Mouse (Mus musculus): Measurements from ENCODE around the gene Cnppd1. TPM values are rescaled to one million over a fixed set of nuclear protein-coding genes. Genes with fewer than 3 reads are reported as not detected.

Cnppd1 gene
- total and polyA plus RNA-seq, 2 experiments = 26.4 to 44.3 TPM

DNA sequence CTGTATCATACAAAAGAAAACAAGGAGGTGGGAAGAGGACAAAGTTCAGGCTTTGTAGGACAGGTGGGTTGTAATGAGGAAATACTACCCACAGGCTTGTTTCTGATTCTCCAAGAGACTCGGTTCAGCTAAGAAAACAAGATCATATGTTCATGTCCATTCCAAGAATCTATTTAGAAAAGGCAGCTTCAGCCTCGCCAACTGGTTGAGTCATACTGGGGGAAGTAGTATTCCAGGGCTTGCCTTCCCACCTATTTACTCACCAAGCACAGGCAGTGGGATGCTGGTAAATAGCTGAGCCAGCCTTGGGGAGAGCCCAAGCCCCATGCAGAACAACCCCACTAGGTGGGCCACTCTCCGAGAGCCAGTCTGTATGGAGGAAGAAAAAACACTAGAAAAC is 13.9 kb downstream of the Cnppd1 start:
- no peak for TF ChIP-seq CTCF (IDR thresholded peaks at IDR 0.05; ENCODE audit: low read depth, low read length)
- WGBS = 76% methylated on average over 3 of the region's 3 CpGs
- H3K27ac ChIP-seq (replicated peaks; ENCODE audit: insufficient read depth, low read depth, low read length) = no peak overlapping the region
- H3K36me3 ChIP-seq (ENCODE audit: control insufficient read depth, insufficient read depth, low read length) = no peaks in the 10 kb centered on the region
- peaks cover 10% of the 10 kb centered on the region for H3K4me1 ChIP-seq (ENCODE audit: control insufficient read depth, insufficient read depth, low read length)
- H3K79me2 ChIP-seq (ENCODE audit: control insufficient read depth, insufficient read depth, low read length) = no peaks in the 10 kb centered on the region
- H3K4me3 ChIP-seq (ENCODE audit: insufficient read depth, low read depth, low read length) = no peak overlapping the region
- H3K27me3 ChIP-seq (ENCODE audit: control insufficient read depth, insufficient read depth, low read length) = no peaks in the 10 kb centered on the region
- no peak for DNase-seq (ENCODE audit: extremely low read depth, low read depth, low spot score)
- H3K9ac ChIP-seq (ENCODE audit: low read depth, low read length) = no peak overlapping the region

DNA sequence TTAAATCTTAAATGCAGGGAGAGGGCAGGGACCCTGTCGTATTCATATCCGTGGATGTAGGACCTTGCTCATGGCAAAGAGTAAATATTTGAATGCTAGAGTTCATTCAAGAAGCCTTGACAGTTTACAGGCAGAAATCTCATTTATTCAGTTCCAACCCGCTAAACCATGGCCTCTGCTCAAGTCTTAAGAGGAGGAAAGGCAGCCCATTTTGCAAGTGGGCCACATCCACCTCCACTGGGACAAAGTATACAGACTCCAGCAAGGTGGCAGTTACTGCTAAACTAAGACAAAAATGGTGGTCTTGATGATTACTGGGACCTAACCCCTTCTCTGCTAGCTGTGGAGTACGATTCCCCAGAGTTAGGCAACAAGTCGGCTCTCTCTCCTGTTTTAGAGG is 17.1 kb downstream of the Cnppd1 start:
- Histone ChIP-seq H3K9ac (ENCODE audit: low read depth, low read length) (peak overlapping the region; percentile 47), H3K4me1 (ENCODE audit: control insufficient read depth, insufficient read depth, low read length) (peaks cover 16% of the 10 kb centered on the region), H3K4me3 (ENCODE audit: insufficient read depth, low read depth, low read length) (peak overlapping the region; percentile 91), H3K79me2 (ENCODE audit: control insufficient read depth, insufficient read depth, low read length) (no peaks in the 10 kb centered on the region), H3K36me3 (ENCODE audit: control insufficient read depth, insufficient read depth, low read length) (no peaks in the 10 kb centered on the region), H3K27me3 (ENCODE audit: control insufficient read depth, insufficient read depth, low read length) (no peaks in the 10 kb centered on the region), H3K27ac (replicated peaks; ENCODE audit: insufficient read depth, low read depth, low read length) (peak overlapping the region; percentile 94)
- 19% methylated on average over 5 of the region's 5 CpGs for WGBS
- TF ChIP-seq POLR2A (IDR thresholded peaks at IDR 0.05; ENCODE audit: extremely low read depth, insufficient read depth, low read length) (no peak), CTCF (IDR thresholded peaks at IDR 0.05; ENCODE audit: low read depth, low read length) (no peak)
- DNase-seq (ENCODE audit: extremely low read depth, low read depth, low spot score) = no peak

DNA sequence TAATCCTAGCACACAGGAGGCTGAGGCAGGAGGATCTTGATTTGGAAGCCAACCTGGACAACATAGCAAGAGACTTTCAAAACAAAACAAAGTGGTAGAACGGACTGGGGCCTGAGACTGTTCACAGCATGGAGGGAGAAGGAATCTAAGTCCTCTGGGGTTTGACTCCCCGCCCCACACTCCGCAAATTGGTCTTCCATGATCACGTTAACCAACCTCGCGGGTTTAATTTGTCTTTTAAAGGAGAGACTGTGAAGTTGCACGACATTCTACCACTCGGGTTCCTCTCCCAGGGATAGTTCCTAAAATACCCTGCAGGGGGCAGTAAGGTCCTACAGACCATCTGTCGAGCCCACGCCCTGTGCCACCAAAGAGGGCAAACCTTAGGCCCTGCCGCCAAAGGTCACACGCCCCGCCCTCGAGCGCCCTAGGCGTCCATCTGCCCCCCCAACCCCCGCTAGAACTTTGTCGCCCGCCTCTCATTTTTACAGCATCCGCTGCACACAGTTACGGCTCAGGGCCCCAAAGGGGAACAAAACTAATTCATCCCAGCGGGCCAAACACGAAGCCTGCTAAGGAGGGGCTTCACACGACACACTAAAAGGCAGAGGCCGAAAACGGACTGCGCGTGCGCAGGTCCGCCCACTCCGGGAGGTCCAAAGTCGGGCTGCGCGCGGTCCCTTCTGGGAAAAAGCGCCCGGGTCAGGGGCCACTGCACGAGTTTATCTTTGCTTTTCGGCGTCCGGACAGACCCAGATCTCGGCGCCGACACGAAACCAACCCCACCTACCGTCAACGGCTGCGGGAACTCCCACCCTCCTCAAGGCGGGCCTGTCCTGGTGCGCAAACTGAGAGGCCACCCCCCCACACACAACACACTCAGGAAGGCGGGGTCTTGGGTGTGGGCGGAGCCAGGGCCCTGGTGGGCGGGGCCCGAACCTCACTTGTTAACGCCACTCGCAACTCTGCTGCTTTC is 17.9 kb downstream of the Cnppd1 start, which contains the start of gene Nhej1:
Gene Nhej1 (minus strand): TSS at position 855 of the 976 bp plus-strand sequence.
- Histone ChIP-seq H3K27ac (replicated peaks; ENCODE audit: insufficient read depth, low read depth, low read length) (peak within 1 kb of the TSS; percentile 94), H3K27me3 (ENCODE audit: control insufficient read depth, insufficient read depth, low read length) (no peaks in the 10 kb centered on the region), H3K79me2 (ENCODE audit: control insufficient read depth, insufficient read depth, low read length) (no peaks in the 10 kb centered on the region), H3K4me3 (ENCODE audit: insufficient read depth, low read depth, low read length) (peak within 1 kb of the TSS; percentile 91), H3K4me1 (ENCODE audit: control insufficient read depth, insufficient read depth, low read length) (peaks cover 16% of the 10 kb centered on the region), H3K36me3 (ENCODE audit: control insufficient read depth, insufficient read depth, low read length) (no peaks in the 10 kb centered on the region), H3K9ac (ENCODE audit: low read depth, low read length) (peak within 1 kb of the TSS; percentile 94)
- DNase-seq (ENCODE audit: extremely low read depth, low read depth, low spot score) = peak; percentile 85
- WGBS = 1% methylated on average over 56 of the region's 56 CpGs
- peak; percentile 53; the same call in 1 of the 2 replicates for TF ChIP-seq POLR2A (IDR thresholded peaks at IDR 0.05; ENCODE audit: extremely low read depth, insufficient read depth, low read length)
- peak; percentile 86 for TF ChIP-seq CTCF (IDR thresholded peaks at IDR 0.05; ENCODE audit: low read depth, low read length)

DNA sequence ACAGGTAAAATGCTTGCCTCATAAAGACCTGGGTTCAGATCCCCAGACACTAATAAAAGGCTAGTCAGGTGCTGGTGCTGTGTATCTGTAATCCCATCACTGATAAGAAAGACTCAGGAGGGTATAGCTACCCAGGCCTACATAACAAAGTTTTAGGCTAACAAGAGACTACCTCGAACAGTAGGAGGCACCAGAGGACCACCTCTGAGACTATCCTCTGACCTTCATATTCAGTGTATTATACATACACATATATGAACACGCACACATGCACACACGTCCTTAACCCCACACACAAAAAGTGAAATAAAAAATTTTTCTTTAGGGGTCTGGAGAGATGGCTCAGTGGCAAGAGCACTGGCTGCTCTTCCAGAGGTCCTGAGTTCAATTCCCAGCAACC is 20.3 kb downstream of the Cnppd1 start:
- H3K27ac ChIP-seq (replicated peaks; ENCODE audit: insufficient read depth, low read depth, low read length) = 0 out of 2 replicates have a peak overlapping the region, but pooled peaks have one; percentile 32
- 86% methylated on average over 3 of the region's 3 CpGs for WGBS
- no peak overlapping the region for H3K9ac ChIP-seq (ENCODE audit: low read depth, low read length)
- no peaks in the 10 kb centered on the region for H3K27me3 ChIP-seq (ENCODE audit: control insufficient read depth, insufficient read depth, low read length)
- TF ChIP-seq CTCF (IDR thresholded peaks at IDR 0.05; ENCODE audit: low read depth, low read length) (no peak), POLR2A (IDR thresholded peaks at IDR 0.05; ENCODE audit: extremely low read depth, insufficient read depth, low read length) (no peak)
- no peak overlapping the region for H3K4me3 ChIP-seq (ENCODE audit: insufficient read depth, low read depth, low read length)
- no peak for DNase-seq (ENCODE audit: extremely low read depth, low read depth, low spot score)
- H3K79me2 ChIP-seq (ENCODE audit: control insufficient read depth, insufficient read depth, low read length) = no peaks in the 10 kb centered on the region
- peaks cover 16% of the 10 kb centered on the region for H3K4me1 ChIP-seq (ENCODE audit: control insufficient read depth, insufficient read depth, low read length)
- H3K36me3 ChIP-seq (ENCODE audit: control insufficient read depth, insufficient read depth, low read length) = no peaks in the 10 kb centered on the region

Other genes starting within 250 kb of the Cnppd1 start
- gene Cryba2, start 249.6 kb downstream of the Cnppd1 start, total RNA-seq (2014; rRNA removed) = not detected in 2 replicates
- not detected in 2 replicates for gene Cryba2, start 249.6 kb downstream of the Cnppd1 start, polyA plus RNA-seq (2012; rRNA removed)
- not detected in 2 replicates for gene Cfap65, start 207.1 kb downstream of the Cnppd1 start, total RNA-seq (2014; rRNA removed)
- gene Cfap65, start 207.1 kb downstream of the Cnppd1 start, polyA plus RNA-seq (2012; rRNA removed) = not detected in 2 replicates
- gene Ihh, start 191.0 kb downstream of the Cnppd1 start, total RNA-seq (2014; rRNA removed) = 0.55 and 0.87 TPM in 2 replicates
- 1.4 and 3.5 TPM in 2 replicates for gene Ihh, start 191.0 kb downstream of the Cnppd1 start, polyA plus RNA-seq (2012; rRNA removed)
- gene Nhej1, start 17.5 kb downstream of the Cnppd1 start, total RNA-seq (2014; rRNA removed) = 1.1 and 1.9 TPM in 2 replicates
- 1.6 and 2.2 TPM in 2 replicates for gene Nhej1, start 17.5 kb downstream of the Cnppd1 start, polyA plus RNA-seq (2012; rRNA removed)
- 0.20 TPM in 1 of 2 replicates, not detected in the other for gene Slc23a3, start 8.8 kb downstream of the Cnppd1 start, total RNA-seq (2014; rRNA removed)
- 0.10 and 0.15 TPM in 2 replicates for gene Slc23a3, start 8.8 kb downstream of the Cnppd1 start, polyA plus RNA-seq (2012; rRNA removed)
- 77.6 and 103 TPM in 2 replicates for gene Retreg2, start 67 bp upstream of the Cnppd1 start, total RNA-seq (2014; rRNA removed)
- 284 and 310 TPM in 2 replicates for gene Retreg2, start 67 bp upstream of the Cnppd1 start, polyA plus RNA-seq (2012; rRNA removed)
- 30.5 and 32.4 TPM in 2 replicates for gene Zfand2b, start 25.9 kb upstream of the Cnppd1 start, total RNA-seq (2014; rRNA removed)
- gene Zfand2b, start 25.9 kb upstream of the Cnppd1 start, polyA plus RNA-seq (2012; rRNA removed) = 79.7 and 81.4 TPM in 2 replicates
- 56.1 and 66.6 TPM in 2 replicates for gene Abcb6, start 37.7 kb upstream of the Cnppd1 start, total RNA-seq (2014; rRNA removed)
- 88.7 and 106 TPM in 2 replicates for gene Abcb6, start 37.7 kb upstream of the Cnppd1 start, polyA plus RNA-seq (2012; rRNA removed)
- 17.7 and 19.5 TPM in 2 replicates for gene Ankzf1, start 49.4 kb upstream of the Cnppd1 start, total RNA-seq (2014; rRNA removed)
- 12.5 and 16.6 TPM in 2 replicates for gene Ankzf1, start 49.4 kb upstream of the Cnppd1 start, polyA plus RNA-seq (2012; rRNA removed)
- gene Atg9a, start 49.5 kb upstream of the Cnppd1 start, total RNA-seq (2014; rRNA removed) = 23.5 and 35.8 TPM in 2 replicates
- 75.0 and 75.4 TPM in 2 replicates for gene Atg9a, start 49.5 kb upstream of the Cnppd1 start, polyA plus RNA-seq (2012; rRNA removed)
- gene Glb1l, start 68.1 kb upstream of the Cnppd1 start, total RNA-seq (2014; rRNA removed) = 3.7 and 4.8 TPM in 2 replicates
- gene Glb1l, start 68.1 kb upstream of the Cnppd1 start, polyA plus RNA-seq (2012; rRNA removed) = 2.1 and 2.5 TPM in 2 replicates
- gene Stk16, start 68.1 kb upstream of the Cnppd1 start, total RNA-seq (2014; rRNA removed) = 57.3 and 63.5 TPM in 2 replicates
- 190 and 221 TPM in 2 replicates for gene Stk16, start 68.1 kb upstream of the Cnppd1 start, polyA plus RNA-seq (2012; rRNA removed)
- gene Tuba4a, start 77.2 kb upstream of the Cnppd1 start, total RNA-seq (2014; rRNA removed) = 80.9 and 117 TPM in 2 replicates
- 242 and 267 TPM in 2 replicates for gene Tuba4a, start 77.2 kb upstream of the Cnppd1 start, polyA plus RNA-seq (2012; rRNA removed)
- not detected in 2 replicates for gene A630095N17Rik, start 89.4 kb upstream of the Cnppd1 start, total RNA-seq (2014; rRNA removed)
- not detected in 2 replicates for gene A630095N17Rik, start 89.4 kb upstream of the Cnppd1 start, polyA plus RNA-seq (2012; rRNA removed)
- 25.4 and 30.3 TPM in 2 replicates for gene Dnajb2, start 93.7 kb upstream of the Cnppd1 start, total RNA-seq (2014; rRNA removed)
- gene Dnajb2, start 93.7 kb upstream of the Cnppd1 start, polyA plus RNA-seq (2012; rRNA removed) = 55.9 and 60.4 TPM in 2 replicates
- under 0.01 and 0.13 TPM in 2 replicates for gene Ptprn, start 121.8 kb upstream of the Cnppd1 start, total RNA-seq (2014; rRNA removed)
- gene Ptprn, start 121.8 kb upstream of the Cnppd1 start, polyA plus RNA-seq (2012; rRNA removed) = not detected in 2 replicates
- gene Resp18, start 135.7 kb upstream of the Cnppd1 start, total RNA-seq (2014; rRNA removed) = 0.28 and 1.5 TPM in 2 replicates
- not detected in 2 replicates for gene Resp18, start 135.7 kb upstream of the Cnppd1 start, polyA plus RNA-seq (2012; rRNA removed)
- 89.8 and 102 TPM in 2 replicates for gene Dnpep, start 175.3 kb upstream of the Cnppd1 start, total RNA-seq (2014; rRNA removed)
- gene Dnpep, start 175.3 kb upstream of the Cnppd1 start, polyA plus RNA-seq (2012; rRNA removed) = 106 and 111 TPM in 2 replicates
- gene Des, start 217.6 kb upstream of the Cnppd1 start, total RNA-seq (2014; rRNA removed) = 3.1 and 4.0 TPM in 2 replicates
- 2.4 and 2.5 TPM in 2 replicates for gene Des, start 217.6 kb upstream of the Cnppd1 start, polyA plus RNA-seq (2012; rRNA removed)
- 0.55 and 1.5 TPM in 2 replicates for gene Speg, start 232.6 kb upstream of the Cnppd1 start, total RNA-seq (2014; rRNA removed)
- 1.7 and 3.4 TPM in 2 replicates for gene Speg, start 232.6 kb upstream of the Cnppd1 start, polyA plus RNA-seq (2012; rRNA removed)

Measured in liver, adult 2 months (tissue).